Mouse (Mus musculus): ENCODE results near the gene Rhot2.
A peak's percentile ranks its signal among the peaks of the same experiment; 100 is the strongest.

- TF ChIP-seq POLR2A (IDR thresholded peaks at IDR 0.05; ENCODE audit: extremely low read depth, insufficient read depth, low read length) (peak; percentile 61; the same call in 1 of the 2 replicates), CTCF (IDR thresholded peaks at IDR 0.05; ENCODE audit: extremely low read depth, insufficient read depth, low read length) (no peak)
These were observed 21.2 kb downstream of the Rhot2 start, which contains the start of gene Wdr24 for GRCm38 (mm10) chr17:25823452-25823851.
